Mouse (Mus musculus): Measurements from ENCODE around the gene Tmem56.

DNA sequence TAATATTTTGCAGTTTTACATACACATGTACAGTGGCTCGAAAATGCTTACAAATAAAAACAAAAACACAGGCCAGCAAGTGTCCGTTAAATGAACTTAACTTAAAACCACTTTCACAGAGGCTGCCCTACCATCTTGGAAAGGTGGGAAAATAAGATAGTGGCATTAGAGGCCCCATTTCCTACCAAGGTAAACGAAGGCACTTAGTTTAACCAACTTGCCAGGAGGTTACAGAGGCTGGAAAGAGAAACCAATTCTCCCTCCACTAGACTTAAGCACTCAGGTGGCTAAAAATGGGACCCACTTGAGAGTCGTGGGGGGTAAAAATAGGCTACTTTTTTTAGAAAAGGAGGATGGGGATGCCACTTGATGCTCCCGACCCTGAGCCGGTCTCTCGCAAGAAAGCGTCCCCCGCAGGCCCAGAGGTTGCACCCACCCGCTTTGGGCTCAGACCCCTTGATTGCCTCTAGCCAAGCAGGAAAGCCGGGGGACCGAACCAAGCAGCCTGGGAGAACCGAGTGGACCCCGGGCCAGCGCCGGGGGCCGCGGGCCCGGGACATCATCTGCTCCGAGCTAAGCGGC, 20.9 kb downstream of the Tmem56 start:
- TF ChIP-seq POLR2A (IDR thresholded peaks at IDR 0.05; ENCODE audit: extremely low read depth, insufficient read depth, low read length) = no peak
- no peak for TF ChIP-seq CTCF (IDR thresholded peaks at IDR 0.05; ENCODE audit: low read depth, low read length)
